Mouse (Mus musculus) MEL (cell line): ENCODE measurements around the gene Fbrsl1.

Source experiments
- MAFK ChIP-seq: IDR thresholded peaks from 2 replicates; pipeline ENCODE4 v1.6.1; 2011; ENCODE audit warnings: low read depth, mild to moderate bottlenecking, low read length, improper control_type of control experiment, borderline replicate concordance
- MAX ChIP-seq: IDR thresholded peaks from 2 replicates; pipeline ENCODE4 v1.6.1; 2011; ENCODE audit warnings: low read length, improper control_type of control experiment
- MAZ ChIP-seq: IDR thresholded peaks from 2 replicates; pipeline ENCODE4 v1.6.1; 2012; ENCODE audit warnings: low read depth, mild to moderate bottlenecking, inconsistent platforms, low read length, improper control_type of control experiment
- POLR2A ChIP-seq, 2 experiments: IDR thresholded peaks; 2 replicates each; pipeline ENCODE4 v1.6.1; 2011 to 2012; ENCODE audit warnings: low read length in 2 of 2, mild to moderate bottlenecking in 2 of 2, control low read depth in 1 of 2, improper control_type of control experiment in 1 of 2, low read depth in 1 of 2, moderate library complexity in 1 of 2; ENCODE audit not compliant: control insufficient read depth in 1 of 2, insufficient read depth in 1 of 2, poor library complexity in 1 of 2

DNA sequence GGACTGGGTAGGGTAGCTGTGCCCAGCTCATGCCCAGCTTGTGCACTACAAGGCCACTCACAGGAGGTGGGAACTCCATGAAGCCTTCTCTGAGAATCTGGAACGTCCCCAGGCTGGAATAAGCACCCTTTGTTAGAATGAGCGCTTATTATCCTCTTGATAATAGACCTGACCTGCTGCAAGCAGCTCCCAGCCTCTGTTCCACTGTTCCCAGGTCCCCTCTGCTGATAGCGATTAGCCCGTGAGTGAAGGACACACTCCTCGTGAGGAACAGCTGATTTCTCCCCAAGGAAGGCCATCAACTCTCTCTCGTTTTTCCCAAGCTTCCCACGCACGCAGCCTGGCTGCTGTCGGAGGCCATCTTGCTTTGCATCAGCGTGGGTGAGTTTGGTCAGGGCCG is 25.9 kb upstream of the Fbrsl1 start:
- TF ChIP-seq MAFK (no peak), MAZ (no peak), MAX (no peak), POLR2A (IDR thresholded peaks at IDR 0.05; ENCODE audit: control insufficient read depth in 1 of 2, insufficient read depth in 1 of 2, low read depth in 1 of 2, low read length in 2 of 2, poor library complexity in 1 of 2) (no peak)
